Mouse (Mus musculus) thymus, postnatal 10 days (tissue): ENCODE measurements around the gene Lipk.

Experiments used
- DNase-seq, 2 experiments: peaks; one replicate each; pipeline ENCODE4 v3.0.0; 2021; ENCODE audit warnings: low spot score in 2 of 2

The Lipk gene

DNA sequence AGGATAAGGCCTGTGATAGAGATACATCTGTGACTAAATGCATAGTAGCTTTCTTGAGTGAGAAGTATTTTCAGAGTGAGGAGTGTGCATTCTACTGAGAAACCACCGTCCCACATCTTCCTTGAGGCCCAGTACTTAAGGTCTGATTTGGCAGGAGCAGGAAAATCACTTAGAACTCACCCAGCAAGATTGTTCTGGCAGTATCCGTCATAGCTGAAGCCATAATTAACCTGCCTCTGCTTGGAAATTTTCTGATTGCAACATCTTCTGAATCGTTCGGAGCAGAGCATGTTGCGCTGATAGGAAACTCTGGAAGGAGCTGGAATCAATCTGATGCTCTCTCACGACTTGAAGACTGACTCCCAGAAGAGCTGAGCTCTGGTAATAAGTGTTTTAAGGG, at the start of gene Lipk:
Gene Lipk, plus strand, starts transcription at position 289 of the 400 bp plus-strand sequence.
- DNase-seq, result no peak

DNA sequence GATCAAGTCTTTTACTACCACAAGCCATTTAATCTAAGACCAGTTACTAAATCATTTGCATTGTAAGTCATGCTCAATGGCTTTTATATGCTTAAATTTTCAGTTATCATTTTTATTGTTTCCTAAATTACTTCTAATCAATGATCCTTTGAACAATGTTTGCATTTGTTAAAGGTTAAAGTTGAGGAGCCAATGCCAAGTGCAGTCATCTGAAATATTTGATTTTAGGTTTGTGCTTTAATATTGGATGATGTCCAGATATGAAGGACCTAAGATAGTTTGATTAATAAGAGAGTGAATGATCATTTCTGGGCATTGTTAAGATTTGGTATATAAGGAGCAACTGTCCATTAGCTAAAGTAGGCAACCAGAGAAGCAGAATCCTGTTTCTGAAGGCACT, 47.2 kb upstream of the Lipk start, which contains the start of gene Lipf:
Gene Lipf, plus strand, starts transcription at position 301 of the 400 bp plus-strand sequence.
- DNase-seq, result no peak

DNA sequence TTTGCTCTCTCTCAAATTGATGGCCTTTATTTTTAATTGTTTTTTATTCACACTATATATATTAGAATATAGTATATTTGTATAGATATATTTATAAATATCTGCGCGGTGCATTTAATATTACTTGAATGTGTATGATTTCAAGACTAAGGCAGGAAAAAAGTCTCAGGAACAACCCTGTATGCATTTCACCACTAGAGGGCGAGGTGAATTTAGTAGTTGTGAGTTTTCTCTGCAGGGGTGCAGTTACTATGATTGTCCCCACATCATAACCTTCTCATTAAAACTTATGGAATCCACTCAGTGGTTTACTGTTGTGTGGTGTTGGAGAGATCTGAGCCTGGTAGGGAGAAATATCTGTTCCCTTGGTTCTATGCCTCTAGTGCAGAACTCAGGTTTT, 29.1 kb upstream of the Lipk start:
- peak in 1 of 2 experiments; percentile 20 for DNase-seq

DNA sequence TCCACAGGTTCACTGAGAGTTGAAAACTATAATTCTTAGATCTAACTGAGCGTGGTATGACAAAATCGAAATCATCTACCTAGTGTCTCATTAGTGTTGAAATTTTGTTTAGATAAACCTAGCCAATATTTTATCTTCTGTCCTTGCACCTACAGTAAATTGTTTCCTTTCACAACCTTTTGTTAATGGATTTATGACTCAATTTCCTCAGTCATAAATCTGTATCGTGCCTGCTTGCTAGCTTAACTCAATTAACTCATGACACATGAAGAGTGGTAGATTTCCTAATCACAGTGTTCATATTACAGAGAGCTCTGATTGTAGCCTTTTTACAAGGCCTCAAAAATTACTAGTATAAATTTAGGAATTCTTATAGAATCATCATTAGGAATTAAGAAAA, 25.0 kb upstream of the Lipk start:
- DNase-seq, result no peak

DNA sequence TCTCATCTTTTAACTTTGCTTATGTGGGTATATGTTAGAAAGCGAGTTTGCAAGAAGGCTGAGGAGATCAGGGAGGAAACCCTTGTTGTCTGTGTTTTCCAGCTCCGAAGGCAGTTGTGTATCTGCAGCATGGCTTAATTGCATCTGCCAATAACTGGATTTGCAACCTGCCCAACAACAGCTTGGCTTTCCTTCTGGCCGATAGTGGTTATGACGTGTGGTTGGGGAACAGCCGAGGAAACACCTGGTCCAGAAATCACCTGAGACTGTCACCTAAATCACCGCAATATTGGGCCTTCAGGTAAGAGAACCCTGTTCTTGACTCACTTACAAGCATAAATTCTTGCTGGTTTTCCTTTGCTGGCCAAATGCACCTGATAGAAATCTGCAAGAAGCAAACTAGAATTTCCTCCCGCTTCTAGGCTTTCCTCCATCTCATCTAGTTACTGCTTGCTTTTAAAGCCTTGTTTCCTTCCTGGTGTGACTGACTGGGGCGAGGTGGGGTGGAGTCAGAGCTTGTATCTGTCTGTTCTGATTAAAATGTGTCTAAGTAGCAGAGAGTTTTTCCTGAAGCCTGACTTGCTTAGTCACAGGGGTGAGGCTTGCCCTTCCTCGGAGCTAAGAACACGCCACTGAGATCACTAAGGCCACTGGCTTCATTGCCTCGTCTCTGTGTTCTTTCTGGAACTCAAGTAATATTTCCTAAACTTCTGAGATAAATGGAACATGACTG, 13.5 kb downstream of the Lipk start:
- no peak for DNase-seq

DNA sequence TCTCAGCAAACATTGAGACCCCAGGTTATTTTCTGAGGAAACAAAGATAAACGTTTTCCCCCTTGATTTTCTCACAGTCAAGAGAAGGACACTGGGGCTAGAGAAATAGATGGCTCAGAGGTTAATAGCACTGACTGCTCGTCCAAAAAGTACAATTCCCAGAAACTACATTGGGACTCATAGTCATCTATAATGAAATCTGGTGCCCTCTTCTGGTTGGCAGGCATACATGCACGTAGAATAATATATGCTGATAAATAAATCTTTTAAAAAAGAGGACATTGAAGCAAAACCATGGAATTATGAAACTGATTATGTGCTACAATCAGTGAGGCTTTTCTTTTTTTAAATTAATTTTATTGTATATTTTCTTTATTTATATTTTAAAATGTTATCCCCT, 14.7 kb downstream of the Lipk start:
- DNase-seq, result peak in 1 of 2 experiments; percentile 6

DNA sequence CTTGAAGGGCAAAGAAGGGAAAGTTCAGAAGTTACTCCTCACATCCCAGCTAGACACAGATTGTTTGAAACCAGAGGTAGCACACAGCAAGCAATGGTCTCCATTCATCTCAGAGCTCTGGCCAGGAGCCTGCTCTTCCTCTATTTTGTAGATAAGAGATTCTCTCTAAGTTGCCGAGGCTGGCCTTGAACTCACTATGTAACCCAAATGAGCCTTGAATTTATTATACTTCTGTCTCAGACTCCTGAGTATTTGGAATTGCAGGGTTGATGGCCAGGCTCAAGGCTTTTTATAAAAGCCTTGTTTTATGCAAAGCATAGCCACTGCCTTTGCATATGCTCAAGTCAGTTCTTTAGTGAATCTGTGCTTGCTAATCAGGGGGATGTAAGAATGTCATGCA, 31.6 kb downstream of the Lipk start:
- no peak for DNase-seq

DNA sequence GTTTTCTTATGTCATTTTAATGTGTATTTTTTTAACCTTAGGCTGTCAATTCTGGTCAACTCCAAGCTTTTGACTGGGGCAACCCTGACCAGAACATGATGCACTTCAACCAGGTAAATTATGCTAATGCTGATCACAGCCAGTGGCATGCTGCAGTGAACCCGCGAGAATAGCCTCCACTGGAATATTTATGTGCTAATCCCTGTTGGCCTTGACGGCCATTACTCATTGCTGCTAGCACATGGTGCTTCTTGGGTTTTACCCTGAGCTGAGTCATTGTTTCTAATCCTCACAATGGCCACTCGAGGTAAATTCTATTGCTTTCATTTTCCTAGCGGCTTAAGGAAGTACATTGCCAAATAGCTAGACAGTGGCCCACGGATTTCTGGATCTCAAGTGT, 34.9 kb downstream of the Lipk start:
- DNase-seq, result no peak

DNA sequence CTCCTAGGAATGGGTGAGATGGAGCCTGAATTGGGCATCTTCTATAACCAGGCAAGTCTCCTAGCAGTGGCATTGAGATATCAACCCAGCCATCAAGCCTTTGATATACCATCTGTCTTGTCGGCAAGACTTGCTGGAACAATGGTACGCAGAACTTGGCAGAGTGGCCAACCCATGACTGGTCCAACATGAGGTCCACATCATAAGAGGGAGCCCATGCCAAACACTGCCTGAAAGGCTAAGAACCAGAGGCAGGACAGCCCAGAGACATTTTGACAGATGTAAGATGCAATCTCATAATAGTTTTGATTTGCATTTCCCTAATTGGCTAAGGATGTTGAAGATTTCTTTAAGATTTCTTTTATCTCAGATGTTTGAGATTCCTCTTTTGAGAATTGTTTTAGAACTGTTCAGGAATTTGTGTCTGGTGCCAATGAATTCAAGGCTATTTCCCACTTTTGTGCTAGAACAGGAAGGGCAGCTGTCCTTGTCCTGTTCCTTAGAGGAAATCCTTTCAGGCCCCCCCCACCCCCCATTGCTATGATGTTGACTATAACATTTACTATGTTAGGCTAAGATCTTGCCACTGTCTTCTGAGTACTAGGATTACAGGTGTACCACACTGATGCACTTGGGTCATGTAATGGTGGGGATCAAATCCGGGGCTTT, 41.4 kb downstream of the Lipk start:
- no peak for DNase-seq

DNA sequence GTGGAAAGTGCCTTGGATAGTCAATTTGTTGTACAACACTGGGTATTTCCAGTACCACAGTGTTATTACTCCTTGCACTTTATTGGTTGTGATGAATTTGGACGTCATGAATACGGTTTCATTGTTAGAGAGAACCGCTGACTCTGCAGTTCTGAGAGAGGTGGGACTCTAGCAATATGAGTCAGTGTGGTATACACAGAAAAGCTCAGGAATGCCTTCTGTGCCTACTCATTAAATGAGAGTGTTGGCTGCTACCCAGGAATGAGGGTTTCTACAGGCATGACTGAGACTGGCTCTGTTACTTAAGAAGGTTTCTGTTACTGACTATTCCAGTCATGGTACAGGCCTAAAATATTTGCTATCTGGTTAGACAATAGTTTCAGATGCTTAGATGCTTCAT, 43.4 kb downstream of the Lipk start:
- no peak for DNase-seq

DNA sequence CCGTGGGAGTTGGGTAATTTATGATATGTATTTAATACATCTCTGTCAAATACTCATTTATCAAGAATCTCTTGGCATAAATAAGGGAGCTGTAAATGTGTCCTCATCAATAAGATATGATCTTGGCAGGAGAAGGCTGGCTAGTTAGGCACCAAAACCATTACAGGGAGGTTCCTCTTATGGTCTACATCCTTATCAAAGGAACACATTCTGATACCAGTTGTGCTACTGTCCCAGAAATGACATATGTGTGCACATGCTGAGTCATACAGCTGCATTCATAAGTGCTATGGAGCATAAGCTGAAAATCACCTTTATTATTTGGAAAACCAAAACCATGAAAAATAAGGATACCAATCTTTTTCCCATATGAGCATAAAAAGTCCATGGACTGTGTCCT, 55.5 kb downstream of the Lipk start:
- DNase-seq, result no peak

DNA sequence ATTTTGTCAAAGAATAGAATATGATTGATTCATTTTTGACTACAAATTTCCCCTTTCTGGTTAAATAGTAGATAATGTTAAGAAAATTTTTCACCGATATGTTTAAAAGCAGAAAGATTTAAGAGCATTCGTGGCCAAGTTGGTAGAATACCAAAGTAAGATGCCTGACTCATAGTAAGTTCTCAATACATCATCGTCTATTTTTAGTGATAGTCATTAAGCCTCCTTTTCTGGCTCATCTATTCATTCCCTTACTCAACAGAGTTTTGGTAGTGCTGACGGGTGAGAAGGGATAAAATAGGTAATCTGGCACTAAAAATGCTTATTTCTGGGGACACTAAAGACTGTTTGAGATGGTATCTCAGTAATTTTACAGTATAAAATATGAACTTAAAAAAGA, 56.0 kb downstream of the Lipk start:
- DNase-seq, result no peak

DNA sequence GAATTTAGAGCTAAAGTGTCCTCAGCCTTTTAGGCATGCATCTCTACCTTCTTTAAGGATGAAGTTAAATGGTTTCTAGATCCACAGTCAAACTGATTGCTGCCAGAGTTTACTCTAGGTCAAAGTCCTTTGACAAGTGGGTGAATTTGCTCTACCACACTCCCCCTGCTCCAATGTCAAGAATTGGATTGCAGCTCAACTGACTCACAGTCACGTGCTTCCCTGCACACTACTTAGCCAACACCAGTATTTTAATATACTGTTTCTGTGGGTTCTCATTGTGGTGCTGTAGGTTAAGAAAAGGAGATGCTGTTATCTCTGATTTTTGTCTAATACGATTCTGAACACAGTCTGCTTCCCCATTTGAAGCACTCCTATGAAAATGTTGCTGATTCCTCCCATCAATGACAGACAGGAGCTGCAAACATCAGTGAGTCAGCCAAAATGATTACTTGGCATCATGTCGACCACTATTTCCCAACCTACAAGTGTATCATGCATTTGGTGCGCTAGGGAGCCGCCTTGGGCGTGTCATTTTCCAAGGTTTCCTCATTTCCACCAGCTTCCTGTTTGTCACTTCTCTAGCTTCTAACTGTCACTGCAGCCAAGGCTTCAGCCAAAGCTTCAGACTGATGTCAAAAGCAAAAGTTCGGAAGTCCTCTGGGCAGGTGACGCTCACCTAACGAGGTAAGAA, 58.8 kb downstream of the Lipk start, which contains the start of gene Lipn:
Gene Lipn, plus strand, starts transcription at position 580 of the 694 bp plus-strand sequence.
- no peak for DNase-seq

DNA sequence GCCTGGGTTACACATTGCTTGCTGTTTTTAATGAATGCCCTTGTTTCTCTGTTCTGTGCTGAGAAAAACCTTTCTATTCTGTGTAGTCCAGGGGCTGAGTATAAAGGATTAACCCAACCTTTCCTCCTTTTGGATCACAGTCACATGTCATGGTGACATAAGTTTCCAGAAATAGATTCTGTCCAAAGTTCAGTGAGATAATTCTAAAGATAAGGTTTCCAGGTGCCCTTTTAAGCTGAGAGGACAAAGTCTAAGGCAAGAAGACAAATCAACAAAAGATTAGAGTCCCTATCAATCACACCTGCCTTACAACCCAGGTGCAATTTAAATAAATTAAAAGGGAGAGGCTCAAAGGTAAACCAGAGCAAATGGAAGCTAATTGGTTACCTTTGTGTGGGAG, 66.1 kb downstream of the Lipk start:
- DNase-seq, result no peak

DNA sequence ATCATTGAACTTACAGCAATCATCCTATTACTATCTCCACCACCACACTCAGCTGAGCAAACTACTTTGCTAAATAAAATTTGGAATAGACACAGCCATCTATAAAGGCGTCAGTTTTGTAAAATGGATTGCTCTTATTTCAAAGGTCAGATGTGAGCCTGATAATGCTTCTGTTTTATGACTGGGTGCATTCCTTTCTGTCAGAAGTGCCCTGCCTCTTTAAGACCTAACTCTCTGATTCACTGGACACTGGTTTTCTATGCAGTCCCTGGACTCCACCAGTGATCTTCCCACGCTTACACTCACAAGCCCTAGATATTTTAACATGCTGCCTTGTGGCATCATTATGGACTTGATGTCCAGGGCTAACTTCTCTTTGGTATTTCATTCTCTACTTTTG, 70.0 kb downstream of the Lipk start:
- DNase-seq, result no peak

DNA sequence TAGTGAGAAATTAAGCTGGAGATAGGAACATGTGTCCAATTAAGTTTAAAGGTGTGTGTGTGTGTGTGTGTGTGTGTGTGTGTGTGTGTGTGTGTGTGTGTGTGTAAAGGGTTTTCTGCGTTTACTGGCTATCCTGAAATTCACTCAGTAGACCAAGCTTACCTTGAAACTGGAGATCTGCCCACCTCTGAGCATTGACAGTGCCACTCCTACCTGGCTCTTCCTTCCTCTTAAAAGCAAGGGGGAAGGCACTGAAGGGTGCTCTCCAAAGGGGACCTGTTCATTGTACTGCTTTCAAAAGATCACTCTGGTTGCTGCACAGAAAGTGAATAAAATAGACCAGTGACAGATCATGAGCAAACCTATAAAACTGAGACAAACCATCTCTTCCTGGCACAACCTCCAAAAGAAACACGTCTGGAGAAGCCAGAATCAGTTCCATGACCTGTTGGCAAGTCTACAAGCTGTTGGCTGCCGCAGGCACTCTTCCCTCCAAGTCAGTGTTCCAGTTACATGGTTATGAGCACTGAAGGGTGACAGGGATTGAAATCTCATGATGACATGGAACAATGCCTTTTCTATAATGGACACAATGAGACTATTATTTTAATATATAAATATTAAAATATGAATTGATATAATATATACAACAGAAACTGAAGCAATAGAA, 81.1 kb downstream of the Lipk start:
- no peak for DNase-seq

DNA sequence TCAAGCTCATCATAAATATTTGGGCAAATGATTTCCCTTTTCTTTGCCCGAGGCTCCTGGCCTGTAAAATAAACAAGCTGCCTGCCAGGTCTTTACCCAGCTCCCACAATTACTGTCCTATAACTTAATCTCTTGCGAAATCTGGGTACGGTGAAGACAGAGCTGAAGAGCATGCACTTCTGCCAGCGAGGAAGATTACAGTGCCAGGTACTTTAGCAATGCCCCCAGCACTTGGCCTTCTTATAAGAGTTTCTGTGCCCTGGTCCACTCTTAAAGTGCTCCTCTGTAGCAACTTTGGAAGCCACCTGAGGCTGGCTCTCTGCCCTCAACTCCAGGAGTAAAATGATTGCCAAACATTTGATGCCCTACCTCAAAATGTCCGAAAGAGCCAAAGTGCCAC, 87.3 kb downstream of the Lipk start:
- no peak for DNase-seq

DNA sequence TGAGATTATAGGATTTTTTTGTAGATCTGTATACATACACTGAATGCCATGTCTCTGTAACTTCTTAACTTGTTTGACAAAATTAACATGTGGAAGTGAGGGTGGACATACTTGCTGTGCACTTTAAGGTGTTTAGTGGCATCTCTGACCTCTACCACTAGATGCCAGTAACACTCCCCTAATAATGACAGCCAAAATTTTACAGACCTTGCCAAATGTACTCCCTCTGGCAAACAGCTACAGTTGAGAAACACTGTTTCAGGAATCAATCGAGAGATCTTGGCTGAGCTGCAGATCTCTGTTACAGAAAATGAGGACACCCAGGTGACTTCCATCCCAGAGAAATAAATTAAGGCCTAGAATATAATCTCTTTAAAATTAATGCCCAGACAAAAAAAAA, 88.1 kb downstream of the Lipk start:
- no peak for DNase-seq
